Mouse (Mus musculus): ENCODE data around the gene Nacad. TPM values are rescaled to one million over a fixed set of nuclear protein-coding genes. Genes with fewer than 3 reads are reported as not detected.

The Nacad gene
- polyA plus RNA-seq, 1 experiment from 2014 or later = 5.3 TPM

DNA sequence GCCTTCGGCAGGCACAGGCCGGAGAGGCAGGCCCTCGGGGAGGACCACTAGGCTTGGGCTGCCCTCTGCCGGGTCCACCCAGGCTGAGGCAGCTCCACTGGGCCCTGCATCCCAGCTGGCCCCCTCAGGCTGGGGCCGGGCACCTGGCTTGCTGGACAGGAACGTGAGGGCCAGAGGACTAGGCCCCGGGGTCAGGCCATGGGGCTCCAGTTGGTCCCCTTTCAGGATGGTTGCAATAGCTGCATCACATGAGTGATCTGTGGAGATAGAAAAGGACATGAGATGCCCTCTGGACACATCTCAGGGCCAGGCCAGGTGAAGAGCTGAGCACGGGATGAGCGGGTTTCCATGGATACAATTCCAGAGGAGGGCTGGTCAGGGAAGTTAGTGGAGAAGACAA is 3.2 kb downstream of the Nacad start:
- Histone ChIP-seq H3K27ac (replicated peaks) (no peak overlapping the region), H3K4me1 (replicated peaks) (peaks cover 59% of the 10 kb centered on the region), H3K9me3 (replicated peaks) (no peaks in the 10 kb centered on the region), H3K27me3 (peaks cover 58% of the 10 kb centered on the region), H3K4me3 (replicated peaks) (no peak overlapping the region), H3K36me3 (replicated peaks) (peaks cover 8% of the 10 kb centered on the region), H3K4me2 (no peak overlapping the region), H3K9ac (no peak overlapping the region)
- no peak for ATAC-seq (ENCODE audit: insufficient read depth)
- 75% methylated on average over 9 of the region's 9 CpGs for WGBS (ENCODE audit: insufficient replicate concordance)

DNA sequence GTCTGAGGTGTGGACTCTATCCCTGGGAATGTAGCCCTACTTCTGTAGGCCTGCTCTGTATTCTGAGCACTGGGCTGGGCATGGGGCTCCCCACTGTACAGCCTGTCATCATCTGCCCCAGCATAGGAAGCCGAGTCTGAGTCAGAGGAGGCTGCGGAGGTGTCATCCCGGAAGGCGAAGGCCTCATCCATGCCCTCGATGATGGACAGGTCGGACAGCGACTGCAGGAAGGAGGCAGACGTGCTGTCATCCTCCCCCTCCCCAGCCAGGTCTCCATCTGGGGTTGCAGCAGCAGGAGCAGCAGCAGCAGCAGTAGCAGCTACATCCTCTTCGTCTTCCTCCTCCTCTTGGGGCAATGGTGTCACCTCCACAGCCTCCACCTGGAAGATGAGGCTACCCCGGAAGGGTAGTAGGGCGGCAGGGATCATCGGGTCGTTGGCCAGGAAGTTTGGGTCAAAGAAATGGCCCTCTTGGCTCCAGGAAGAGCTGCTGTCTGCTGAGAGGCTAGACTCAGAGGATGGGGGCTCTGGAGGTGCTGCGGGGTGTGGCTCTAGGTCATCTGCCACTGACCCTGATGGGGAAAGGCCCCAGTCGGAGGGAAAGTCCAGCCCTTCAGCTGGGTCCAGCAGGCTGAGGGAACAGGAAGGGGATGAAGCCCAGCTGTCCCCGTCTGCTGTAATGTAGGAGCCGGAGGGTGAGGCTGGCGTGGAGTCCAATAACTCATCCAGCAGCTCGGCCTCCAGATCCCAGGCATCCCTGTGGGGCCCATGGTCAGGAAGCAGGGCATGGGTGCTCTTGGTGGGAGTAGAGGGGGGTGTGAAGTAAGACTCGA is 4.0 kb downstream of the Nacad start:
- H3K27ac ChIP-seq (replicated peaks) = no peak overlapping the region
- ATAC-seq (ENCODE audit: insufficient read depth) = no peak
- H3K4me3 ChIP-seq (replicated peaks) = no peak overlapping the region
- H3K27me3 ChIP-seq = peaks cover 51% of the 10 kb centered on the region
- no peak overlapping the region for H3K9ac ChIP-seq
- 65% methylated on average over 20 of the region's 20 CpGs for WGBS (ENCODE audit: insufficient replicate concordance)
- H3K36me3 ChIP-seq (replicated peaks) = peaks cover 16% of the 10 kb centered on the region
- H3K9me3 ChIP-seq (replicated peaks) = no peaks in the 10 kb centered on the region
- no peak overlapping the region for H3K4me2 ChIP-seq
- peaks cover 67% of the 10 kb centered on the region for H3K4me1 ChIP-seq (replicated peaks)

DNA sequence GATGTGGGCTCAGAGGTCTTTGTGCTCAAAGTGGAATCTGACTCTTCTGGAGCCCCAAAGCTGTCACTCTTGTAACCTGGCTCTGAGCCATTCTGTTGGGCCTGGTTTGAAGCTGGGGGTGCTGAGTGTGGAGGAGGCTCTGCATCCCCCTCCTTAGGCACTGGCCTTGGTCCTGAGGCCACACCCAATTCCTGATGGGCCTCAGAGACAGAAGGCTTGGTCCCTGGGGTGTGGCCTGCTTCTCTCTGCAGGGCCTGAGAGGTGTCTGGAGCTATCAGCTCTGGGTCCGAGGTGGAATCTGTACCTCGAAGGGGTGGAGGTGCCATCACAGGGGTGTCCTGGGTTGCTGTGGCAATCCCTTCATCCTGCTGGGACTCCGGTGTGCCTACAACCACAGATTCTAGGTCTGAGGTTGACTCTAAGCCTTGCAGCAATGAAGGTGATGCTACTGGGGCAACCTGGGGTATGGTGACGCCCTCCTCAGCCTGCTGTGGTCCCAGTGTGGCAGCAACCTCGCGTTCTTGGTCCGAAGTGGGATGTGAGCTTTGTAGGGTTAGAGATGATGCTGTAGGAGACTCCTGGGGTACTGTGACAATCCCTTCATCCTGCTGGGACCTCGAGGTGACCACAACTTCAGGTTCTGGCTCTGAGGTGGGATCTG is 5.4 kb downstream of the Nacad start:
- peaks cover 36% of the 10 kb centered on the region for H3K27me3 ChIP-seq
- H3K9me3 ChIP-seq (replicated peaks) = no peaks in the 10 kb centered on the region
- H3K27ac ChIP-seq (replicated peaks) = peak overlapping the region; percentile 53; the same call in 1 of the 2 replicates
- peak overlapping the region; percentile 45; the same call in 1 of the 2 replicates for H3K4me3 ChIP-seq (replicated peaks)
- H3K4me1 ChIP-seq (replicated peaks) = peaks cover 76% of the 10 kb centered on the region
- ATAC-seq (ENCODE audit: insufficient read depth) = peak; percentile 22; the same call in 1 of the 2 replicates
- WGBS (ENCODE audit: insufficient replicate concordance) = 69% methylated on average over 8 of the region's 8 CpGs
- H3K4me2 ChIP-seq = peak overlapping the region; percentile 57
- H3K9ac ChIP-seq = peak overlapping the region; percentile 30; the same call in 1 of the 2 replicates
- H3K36me3 ChIP-seq (replicated peaks) = peaks cover 30% of the 10 kb centered on the region

DNA sequence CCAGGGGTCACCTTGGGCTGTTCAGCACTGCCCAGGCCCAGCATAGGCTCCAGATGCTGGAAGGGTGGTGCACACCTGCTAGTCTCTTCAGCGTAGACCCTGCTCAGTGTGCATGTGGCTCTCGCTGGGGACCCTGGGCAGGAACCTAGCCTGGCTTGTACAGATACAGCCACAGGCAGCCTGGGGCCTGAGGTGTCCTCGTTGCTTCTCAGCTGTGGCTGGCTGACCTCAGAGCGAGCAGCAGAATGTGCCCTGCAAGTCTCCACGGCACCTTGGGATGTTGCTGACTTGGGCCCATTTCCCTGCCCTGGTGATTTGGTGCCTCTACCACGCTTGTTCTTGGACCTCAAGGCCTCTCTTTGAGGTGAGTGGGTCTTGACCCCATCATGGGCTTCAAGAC is 6.0 kb downstream of the Nacad start:
- Histone ChIP-seq H3K9me3 (replicated peaks) (no peaks in the 10 kb centered on the region), H3K27me3 (peaks cover 30% of the 10 kb centered on the region), H3K9ac (peak overlapping the region; percentile 30; the same call in 1 of the 2 replicates), H3K27ac (replicated peaks) (peak overlapping the region; percentile 53), H3K36me3 (replicated peaks) (peaks cover 36% of the 10 kb centered on the region), H3K4me3 (replicated peaks) (peak overlapping the region; percentile 45), H3K4me1 (replicated peaks) (peaks cover 79% of the 10 kb centered on the region), H3K4me2 (peak overlapping the region; percentile 57)
- ATAC-seq (ENCODE audit: insufficient read depth) = no peak
- 71% methylated on average over 6 of the region's 6 CpGs for WGBS (ENCODE audit: insufficient replicate concordance)

DNA sequence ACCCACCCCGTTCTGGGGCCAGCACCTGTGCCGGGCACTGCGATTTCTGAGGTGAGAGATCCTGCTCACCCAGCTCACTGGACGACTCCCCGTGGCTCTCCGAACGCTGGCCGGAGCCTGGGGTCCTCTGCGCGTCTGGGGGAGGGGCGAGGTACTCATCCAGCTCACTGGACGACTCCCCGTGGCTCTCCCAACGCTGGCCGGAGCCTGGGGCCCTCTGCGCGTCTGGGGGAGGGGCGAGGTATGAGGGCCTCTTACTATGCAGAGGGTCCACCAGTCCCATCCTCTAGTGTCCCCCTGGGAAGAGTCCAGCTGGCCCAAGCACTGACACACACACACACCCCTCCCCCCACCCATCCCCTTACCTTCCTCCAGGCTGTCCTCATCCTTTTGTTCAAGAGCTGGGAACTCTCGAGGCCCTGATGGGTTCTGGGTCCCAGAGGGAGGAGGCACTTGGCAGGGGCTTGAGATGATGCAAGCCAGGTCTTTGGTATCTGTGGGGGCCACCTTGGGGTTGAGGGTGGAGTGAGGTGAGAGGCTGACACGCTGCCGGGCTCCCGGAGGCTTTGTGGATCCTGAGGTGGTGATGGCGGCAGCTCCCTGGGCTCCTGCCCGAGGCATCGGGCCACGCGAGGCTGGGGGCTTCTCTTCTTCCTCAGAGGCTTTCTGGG is 6.7 kb downstream of the Nacad start:
- Histone ChIP-seq H3K27ac (replicated peaks) (peak overlapping the region; percentile 53), H3K27me3 (peaks cover 24% of the 10 kb centered on the region), H3K4me1 (replicated peaks) (peaks cover 79% of the 10 kb centered on the region), H3K9me3 (replicated peaks) (no peaks in the 10 kb centered on the region), H3K36me3 (replicated peaks) (peaks cover 43% of the 10 kb centered on the region), H3K4me2 (peak overlapping the region; percentile 57), H3K4me3 (replicated peaks) (peak overlapping the region; percentile 45), H3K9ac (peak overlapping the region; percentile 30; the same call in 1 of the 2 replicates)
- ATAC-seq (ENCODE audit: insufficient read depth) = peak; percentile 45
- 53% methylated on average over 27 of the region's 27 CpGs for whole genome bisulfite sequencing (ENCODE audit: insufficient replicate concordance)

DNA sequence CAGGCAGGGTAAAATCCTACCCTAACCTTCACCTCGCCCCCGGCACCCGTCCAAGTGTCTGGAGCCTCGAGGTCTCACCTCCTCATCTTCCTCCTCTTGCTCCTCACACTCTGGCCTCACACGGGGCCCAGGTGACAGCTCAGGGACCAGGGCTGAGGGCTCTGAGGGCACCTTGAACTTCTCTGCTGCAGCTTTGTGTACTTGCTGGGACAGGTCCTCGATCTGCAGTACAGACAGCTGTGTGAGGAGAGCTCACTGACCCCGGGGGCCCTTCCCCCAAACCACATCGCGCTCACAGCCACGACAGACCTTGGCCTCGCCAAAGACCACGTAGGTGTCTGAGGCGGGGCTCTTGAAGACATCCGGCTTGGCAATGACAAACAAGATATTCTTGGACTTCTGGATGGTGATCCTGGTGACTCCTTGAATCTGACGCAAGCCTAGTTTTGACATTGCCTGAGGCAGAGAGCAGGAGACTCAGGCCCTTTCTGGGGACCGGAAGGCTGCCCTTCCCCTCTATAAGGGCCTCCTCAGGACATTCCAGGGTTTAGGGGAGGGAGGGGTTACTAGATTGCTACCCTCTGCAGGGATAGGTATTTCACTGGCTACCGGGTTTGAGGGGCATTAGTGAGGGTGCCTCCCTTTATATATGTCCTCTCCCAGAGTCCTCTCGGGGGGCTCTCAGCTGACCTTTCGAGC is 7.5 kb downstream of the Nacad start:
- 71% methylated on average over 19 of the region's 19 CpGs for WGBS (ENCODE audit: insufficient replicate concordance)
- H3K4me1 ChIP-seq (replicated peaks) = peaks cover 80% of the 10 kb centered on the region
- H3K4me3 ChIP-seq (replicated peaks) = peak overlapping the region; percentile 45
- no peaks in the 10 kb centered on the region for H3K9me3 ChIP-seq (replicated peaks)
- peaks cover 51% of the 10 kb centered on the region for H3K36me3 ChIP-seq (replicated peaks)
- ATAC-seq (ENCODE audit: insufficient read depth) = no peak
- peaks cover 16% of the 10 kb centered on the region for H3K27me3 ChIP-seq
- peak overlapping the region; percentile 30; the same call in 1 of the 2 replicates for H3K9ac ChIP-seq
- peak overlapping the region; percentile 88; the same call in 1 of the 2 replicates for H3K27ac ChIP-seq (replicated peaks)
- peak overlapping the region; percentile 57 for H3K4me2 ChIP-seq

DNA sequence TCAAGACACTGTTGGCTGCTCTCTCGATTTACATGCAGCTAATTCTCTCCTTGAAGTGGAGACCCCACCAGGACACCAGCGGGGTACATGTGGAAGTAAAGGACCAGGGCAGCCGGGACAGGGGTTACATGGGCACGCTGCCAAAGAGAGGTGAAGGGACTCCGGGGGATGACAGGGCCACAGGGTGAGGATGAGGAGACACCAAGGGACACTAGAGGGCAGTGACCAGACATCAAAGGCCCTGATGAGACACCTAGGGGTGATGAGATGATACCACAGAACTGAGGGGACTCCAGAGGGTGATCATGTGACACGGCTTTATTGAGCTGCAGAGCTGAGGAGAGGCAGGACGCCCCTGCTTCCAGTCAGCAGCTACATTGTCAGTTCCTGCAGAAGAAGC is 8.3 kb downstream of the Nacad start:
- H3K27ac ChIP-seq (replicated peaks) = peak overlapping the region; percentile 88
- H3K9ac ChIP-seq = no peak overlapping the region
- H3K4me1 ChIP-seq (replicated peaks) = peaks cover 89% of the 10 kb centered on the region
- H3K36me3 ChIP-seq (replicated peaks) = peaks cover 59% of the 10 kb centered on the region
- no peak for ATAC-seq (ENCODE audit: insufficient read depth)
- H3K9me3 ChIP-seq (replicated peaks) = no peaks in the 10 kb centered on the region
- H3K27me3 ChIP-seq = peaks cover 7% of the 10 kb centered on the region
- 71% methylated on average over 7 of the region's 7 CpGs for WGBS (ENCODE audit: insufficient replicate concordance)
- H3K4me2 ChIP-seq = peak overlapping the region; percentile 57; the same call in 1 of the 2 replicates
- H3K4me3 ChIP-seq (replicated peaks) = no peak overlapping the region

DNA sequence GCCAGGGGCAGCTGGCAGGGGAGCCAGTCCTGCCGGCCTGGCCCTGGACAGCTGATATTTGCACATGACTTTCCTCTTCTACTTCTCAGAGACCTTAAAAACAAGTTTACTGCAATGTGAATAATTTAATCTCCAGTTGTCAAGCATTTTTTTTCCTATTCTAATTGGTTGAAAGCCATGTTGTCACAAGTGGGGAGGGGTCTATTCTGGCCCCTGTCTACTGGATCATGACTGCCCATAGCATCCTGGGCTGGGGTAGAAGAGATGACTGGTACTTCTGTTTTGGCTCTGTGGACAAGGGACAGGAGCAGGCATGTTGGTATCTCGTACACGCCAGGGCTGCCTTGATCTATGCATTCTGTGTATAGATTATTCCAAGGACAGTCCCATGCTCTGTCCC is 9.2 kb downstream of the Nacad start:
- Histone ChIP-seq H3K9me3 (replicated peaks) (no peaks in the 10 kb centered on the region), H3K9ac (no peak overlapping the region), H3K4me3 (replicated peaks) (no peak overlapping the region), H3K4me1 (replicated peaks) (peaks cover 98% of the 10 kb centered on the region), H3K27ac (replicated peaks) (peak overlapping the region; percentile 88), H3K4me2 (no peak overlapping the region), H3K27me3 (no peaks in the 10 kb centered on the region; the same call in 1 of the 2 replicates), H3K36me3 (replicated peaks) (peaks cover 68% of the 10 kb centered on the region)
- no peak for ATAC-seq (ENCODE audit: insufficient read depth)
- 77% methylated on average over 3 of the region's 3 CpGs for whole genome bisulfite sequencing (ENCODE audit: insufficient replicate concordance)

DNA sequence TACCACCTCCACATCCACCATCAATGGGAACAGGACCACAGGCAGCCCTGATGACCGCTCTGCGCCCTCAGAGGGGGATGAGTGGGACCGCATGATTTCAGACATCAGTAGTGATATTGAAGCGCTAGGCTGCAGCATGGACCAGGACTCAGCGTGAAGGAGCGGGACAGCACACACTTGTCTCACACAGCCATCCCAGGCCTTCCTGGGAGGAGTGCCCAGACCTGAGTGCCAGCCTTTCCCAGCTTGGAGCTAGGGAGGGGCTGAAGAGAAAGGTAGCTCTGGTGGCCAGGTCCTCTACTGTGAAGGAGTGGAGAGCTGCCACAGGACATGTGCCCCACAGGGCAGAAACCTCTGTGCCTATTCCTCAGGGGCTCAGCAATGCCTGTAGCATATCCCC is 9.6 kb downstream of the Nacad start:
- Histone ChIP-seq H3K9ac (no peak overlapping the region), H3K27me3 (no peaks in the 10 kb centered on the region), H3K4me3 (replicated peaks) (no peak overlapping the region), H3K4me1 (replicated peaks) (peaks cover 100% of the 10 kb centered on the region), H3K4me2 (no peak overlapping the region), H3K27ac (replicated peaks) (peak overlapping the region; percentile 88), H3K9me3 (replicated peaks) (no peaks in the 10 kb centered on the region), H3K36me3 (replicated peaks) (peaks cover 69% of the 10 kb centered on the region)
- 95% methylated on average over 6 of the region's 6 CpGs for WGBS (ENCODE audit: insufficient replicate concordance)
- ATAC-seq (ENCODE audit: insufficient read depth) = no peak

DNA sequence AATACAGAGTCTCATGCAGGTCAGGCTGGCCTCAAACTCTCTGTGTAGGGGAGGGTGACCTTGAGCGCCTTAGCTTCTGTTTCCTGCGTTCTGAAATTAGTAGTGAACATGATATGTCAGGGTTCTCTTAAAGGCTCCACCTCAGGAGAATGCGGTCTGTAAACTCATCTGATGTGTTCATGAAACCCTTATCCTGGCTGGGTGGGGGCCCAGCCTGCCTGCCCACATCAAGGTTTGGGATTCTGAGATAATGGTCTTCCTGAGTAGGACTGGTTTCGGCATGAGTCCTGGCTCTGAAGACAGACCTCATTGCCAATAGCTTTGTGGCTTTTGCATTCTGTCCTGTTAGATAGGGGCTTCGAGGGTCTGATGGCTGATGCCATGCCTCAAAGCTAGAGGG is 10.5 kb downstream of the Nacad start:
- Histone ChIP-seq H3K9ac (peak overlapping the region; percentile 40; the same call in 1 of the 2 replicates), H3K27ac (replicated peaks) (peak overlapping the region; percentile 88), H3K4me3 (replicated peaks) (no peak overlapping the region), H3K4me1 (replicated peaks) (peaks cover 100% of the 10 kb centered on the region), H3K4me2 (peak overlapping the region; percentile 59), H3K9me3 (replicated peaks) (no peaks in the 10 kb centered on the region), H3K36me3 (replicated peaks) (peaks cover 76% of the 10 kb centered on the region), H3K27me3 (no peaks in the 10 kb centered on the region)
- peak; percentile 59 for ATAC-seq (ENCODE audit: insufficient read depth)
- WGBS (ENCODE audit: insufficient replicate concordance) = 23% methylated on average over 5 of the region's 5 CpGs

Data from liver, embryonic 15.5 days (tissue).